Mouse (Mus musculus): ENCODE measurements around the gene Grn.

Grn gene

GRCm38 (mm10) chr11:102418887-102419286, 11.2 kb upstream of the Grn start:
- ATAC-seq (ENCODE audit: insufficient number of reproducible peaks, low FRiP score, low TSS enrichment), result no peak

- ATAC-seq (ENCODE audit: insufficient number of reproducible peaks, low FRiP score, low TSS enrichment), result no peak
Observed at GRCm38 (mm10) chr11:102421559-102421958, 8.6 kb upstream of the Grn start.

GRCm38 (mm10) chr11:102424666-102425065, 5.4 kb upstream of the Grn start:
- ATAC-seq (ENCODE audit: insufficient number of reproducible peaks, low FRiP score, low TSS enrichment), result no peak

- ATAC-seq (ENCODE audit: insufficient number of reproducible peaks, low FRiP score, low TSS enrichment), result no peak
Observed at GRCm38 (mm10) chr11:102425555-102426316, 4.4 kb upstream of the Grn start.

GRCm38 (mm10) chr11:102428981-102429540, 1.1 kb upstream of the Grn start:
- no peak for ATAC-seq (ENCODE audit: insufficient number of reproducible peaks, low FRiP score, low TSS enrichment)

GRCm38 (mm10) chr11:102429551-102429950, 564 bp upstream of the Grn start:
- ATAC-seq (ENCODE audit: insufficient number of reproducible peaks, low FRiP score, low TSS enrichment), result no peak

GRCm38 (mm10) chr11:102431018-102431645, 1.0 kb downstream of the Grn start:
- no peak for ATAC-seq (ENCODE audit: insufficient number of reproducible peaks, low FRiP score, low TSS enrichment)

- no peak for ATAC-seq (ENCODE audit: insufficient number of reproducible peaks, low FRiP score, low TSS enrichment)
Observed at GRCm38 (mm10) chr11:102431728-102432114, 1.6 kb downstream of the Grn start.

- no peak for ATAC-seq (ENCODE audit: insufficient number of reproducible peaks, low FRiP score, low TSS enrichment)
Observed at GRCm38 (mm10) chr11:102432115-102432843, 2.2 kb downstream of the Grn start.

- no peak for ATAC-seq (ENCODE audit: insufficient number of reproducible peaks, low FRiP score, low TSS enrichment)
Observed at GRCm38 (mm10) chr11:102432896-102433295, 2.8 kb downstream of the Grn start.

GRCm38 (mm10) chr11:102433866-102434265, 3.8 kb downstream of the Grn start:
- ATAC-seq (ENCODE audit: insufficient number of reproducible peaks, low FRiP score, low TSS enrichment), result no peak

- no peak for ATAC-seq (ENCODE audit: insufficient number of reproducible peaks, low FRiP score, low TSS enrichment)
Observed at GRCm38 (mm10) chr11:102434406-102434805, 4.3 kb downstream of the Grn start.

- ATAC-seq (ENCODE audit: insufficient number of reproducible peaks, low FRiP score, low TSS enrichment), result no peak
Observed at GRCm38 (mm10) chr11:102434816-102435705, 4.9 kb downstream of the Grn start.

- no peak for ATAC-seq (ENCODE audit: insufficient number of reproducible peaks, low FRiP score, low TSS enrichment)
Observed at GRCm38 (mm10) chr11:102435754-102436470, 5.8 kb downstream of the Grn start.

GRCm38 (mm10) chr11:102436471-102436790, 6.3 kb downstream of the Grn start:
- no peak for ATAC-seq (ENCODE audit: insufficient number of reproducible peaks, low FRiP score, low TSS enrichment)

GRCm38 (mm10) chr11:102437120-102438061, 7.3 kb downstream of the Grn start:
- ATAC-seq (ENCODE audit: insufficient number of reproducible peaks, low FRiP score, low TSS enrichment), result no peak

- no peak for ATAC-seq (ENCODE audit: insufficient number of reproducible peaks, low FRiP score, low TSS enrichment)
Observed at GRCm38 (mm10) chr11:102438212-102439092, 8.3 kb downstream of the Grn start.

Measured in cerebellum, adult (tissue).